Mouse (Mus musculus): ENCODE measurements at regions not wholly inside any gene's neighbourhood (a gene's known extent, or its start where the extent isn't known, plus 50 kb on each side); places are given as distances from the start of the nearest gene placed in this dataset.

- 53% methylated on average over 3 of the region's 3 CpGs for WGBS
- TF ChIP-seq CTCF (IDR thresholded peaks at IDR 0.05) = no peak
- no peak for TF ChIP-seq EP300 (IDR thresholded peaks at IDR 0.05)
- no peak overlapping the region for H3K27ac ChIP-seq (ENCODE audit: low read length)
These were observed 58.9 kb upstream of the Mbnl1 start for GRCm38 (mm10) chr3:60413749-60414148.

GRCm38 (mm10) chr3:60417001-60417400 is 55.6 kb upstream of the Mbnl1 start:
- ATAC-seq (no peak), DNase-seq (ENCODE audit: low spot score) (no peak)
- Histone ChIP-seq H3K27me3 (replicated peaks; ENCODE audit: insufficient read depth, low read length) (no peaks in the 10 kb centered on the region), H3K27ac (ENCODE audit: low read length) (no peak overlapping the region), H3K9ac (replicated peaks; ENCODE audit: low read depth) (no peak overlapping the region), H3K36me3 (ENCODE audit: insufficient read depth, low read length) (no peaks in the 10 kb centered on the region), H3K4me2 (replicated peaks; ENCODE audit: low read depth, low read length) (no peak overlapping the region), H3K4me1 (ENCODE audit: insufficient read depth, low read depth, low read length) (no peaks in the 10 kb centered on the region; the same call in 1 of the 2 replicates), H3K9me3 (ENCODE audit: low read length) (no peaks in the 10 kb centered on the region), H3K4me3 (ENCODE audit: low read depth, low read length) (no peak overlapping the region)
- WGBS = 91% methylated on average over 1 of the region's 1 CpGs
- TF ChIP-seq EP300 (IDR thresholded peaks at IDR 0.05) = no peak
- no peak for TF ChIP-seq CTCF (IDR thresholded peaks at IDR 0.05)

More at GRCm38 (mm10) chr3:60413749-60414148, 58.9 kb upstream of the Mbnl1 start:
- no peak for ATAC-seq
- Histone ChIP-seq H3K4me2 (replicated peaks; ENCODE audit: low read depth, low read length) (no peak overlapping the region), H3K9me3 (ENCODE audit: low read length) (no peaks in the 10 kb centered on the region), H3K4me3 (ENCODE audit: low read depth, low read length) (no peak overlapping the region), H3K36me3 (ENCODE audit: insufficient read depth, low read length) (no peaks in the 10 kb centered on the region), H3K27me3 (replicated peaks; ENCODE audit: insufficient read depth, low read length) (no peaks in the 10 kb centered on the region), H3K9ac (replicated peaks; ENCODE audit: low read depth) (no peak overlapping the region), H3K4me1 (ENCODE audit: insufficient read depth, low read depth, low read length) (peaks cover 3% of the 10 kb centered on the region; the same call in 1 of the 2 replicates)
- DNase-seq (ENCODE audit: low spot score) = no peak

GRCm38 (mm10) chr3:60418652-60419051 is 54.0 kb upstream of the Mbnl1 start:
- H3K4me2 ChIP-seq (replicated peaks; ENCODE audit: low read depth, low read length) = no peak overlapping the region
- H3K9ac ChIP-seq (replicated peaks; ENCODE audit: low read depth) = no peak overlapping the region
- H3K9me3 ChIP-seq (ENCODE audit: low read length) = no peaks in the 10 kb centered on the region
- no peaks in the 10 kb centered on the region for H3K4me1 ChIP-seq (ENCODE audit: insufficient read depth, low read depth, low read length)
- H3K36me3 ChIP-seq (ENCODE audit: insufficient read depth, low read length) = no peaks in the 10 kb centered on the region
- no peak overlapping the region for H3K27ac ChIP-seq (ENCODE audit: low read length)
- no peak overlapping the region for H3K4me3 ChIP-seq (ENCODE audit: low read depth, low read length)
- no peak for DNase-seq (ENCODE audit: low spot score)
- no peak for ATAC-seq
- H3K27me3 ChIP-seq (replicated peaks; ENCODE audit: insufficient read depth, low read length) = no peaks in the 10 kb centered on the region
- TF ChIP-seq CTCF (IDR thresholded peaks at IDR 0.05) (no peak), EP300 (IDR thresholded peaks at IDR 0.05) (no peak)

GRCm38 (mm10) chr3:60419216-60419615 is 53.4 kb upstream of the Mbnl1 start:
- TF ChIP-seq CTCF (IDR thresholded peaks at IDR 0.05) = no peak
- no peak for TF ChIP-seq EP300 (IDR thresholded peaks at IDR 0.05)
- Histone ChIP-seq H3K9me3 (ENCODE audit: low read length) (no peaks in the 10 kb centered on the region), H3K4me1 (ENCODE audit: insufficient read depth, low read depth, low read length) (no peaks in the 10 kb centered on the region), H3K9ac (replicated peaks; ENCODE audit: low read depth) (no peak overlapping the region), H3K36me3 (ENCODE audit: insufficient read depth, low read length) (no peaks in the 10 kb centered on the region), H3K27me3 (replicated peaks; ENCODE audit: insufficient read depth, low read length) (no peaks in the 10 kb centered on the region), H3K4me2 (replicated peaks; ENCODE audit: low read depth, low read length) (no peak overlapping the region), H3K4me3 (ENCODE audit: low read depth, low read length) (no peak overlapping the region), H3K27ac (ENCODE audit: low read length) (no peak overlapping the region)
- ATAC-seq (no peak), DNase-seq (ENCODE audit: low spot score) (no peak)
- WGBS = 94% methylated on average over 3 of the region's 3 CpGs
